Mouse (Mus musculus): Measurements from ENCODE around the gene Casp1. TPM values are rescaled to one million over a fixed set of nuclear protein-coding genes. Genes with fewer than 3 reads are reported as not detected.

Casp1 gene
- polyA plus RNA-seq (2015; fragmentation: Nextera tagmentation; extraction: Ambion mirVana) = 0.72 and 0.75 TPM in 2 replicates

GRCm38 (mm10) chr9:5298329-5299131, at the start of gene Casp1:
Gene Casp1 (plus strand): TSS chr9:5298517.
- no peak within 1 kb of the TSS for H3K9ac ChIP-seq
- no peaks in the 10 kb centered on the region for H3K27me3 ChIP-seq
- no peak for ATAC-seq (ENCODE audit: low read depth)
- H3K4me3 ChIP-seq = no peak within 1 kb of the TSS
- no peak within 1 kb of the TSS for H3K27ac ChIP-seq (replicated peaks)
- 72% methylated on average over 11 of the region's 11 CpGs for WGBS
- H3K4me2 ChIP-seq = no peak within 1 kb of the TSS
- no peaks in the 10 kb centered on the region for H3K4me1 ChIP-seq (replicated peaks)
- H3K36me3 ChIP-seq = no peaks in the 10 kb centered on the region
- H3K9me3 ChIP-seq = no peaks in the 10 kb centered on the region

- Histone ChIP-seq H3K9ac (no peak overlapping the region), H3K27me3 (no peaks in the 10 kb centered on the region), H3K9me3 (no peaks in the 10 kb centered on the region), H3K36me3 (no peaks in the 10 kb centered on the region), H3K4me2 (no peak overlapping the region), H3K4me1 (replicated peaks) (no peaks in the 10 kb centered on the region), H3K27ac (replicated peaks) (no peak overlapping the region), H3K4me3 (no peak overlapping the region)
- 65% methylated on average over 2 of the region's 2 CpGs for WGBS
- no peak for ATAC-seq (ENCODE audit: low read depth)
Measured at GRCm38 (mm10) chr9:5263951-5264475, 34.3 kb upstream of the Casp1 start.

DNA sequence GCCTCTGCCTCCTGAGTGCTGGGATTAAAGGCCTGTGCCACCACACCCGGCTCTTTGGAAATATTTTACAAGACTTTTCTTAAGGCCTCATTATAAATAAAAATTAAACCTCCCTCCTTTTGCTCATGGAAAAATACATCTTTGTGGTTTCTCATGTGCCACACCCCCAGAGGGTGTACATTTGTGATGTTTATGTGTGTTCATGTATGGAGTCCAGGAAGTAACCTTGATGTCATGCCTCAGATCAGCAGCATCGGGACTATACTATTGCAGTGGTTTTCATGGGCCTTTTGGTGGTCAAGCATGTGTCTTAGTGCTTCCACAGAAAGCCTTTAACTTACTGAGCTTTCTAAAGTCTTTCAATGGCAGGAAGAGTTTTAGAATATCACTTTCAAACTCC, 28.0 kb upstream of the Casp1 start:
- Histone ChIP-seq H3K27me3 (no peaks in the 10 kb centered on the region), H3K4me1 (replicated peaks) (no peaks in the 10 kb centered on the region), H3K36me3 (no peaks in the 10 kb centered on the region), H3K4me3 (no peak overlapping the region), H3K27ac (replicated peaks) (no peak overlapping the region), H3K9ac (no peak overlapping the region), H3K9me3 (no peaks in the 10 kb centered on the region), H3K4me2 (no peak overlapping the region)
- 91% methylated on average over 2 of the region's 2 CpGs for WGBS
- ATAC-seq (ENCODE audit: low read depth) = no peak

GRCm38 (mm10) chr9:5270884-5271283, 27.4 kb upstream of the Casp1 start:
- ATAC-seq (ENCODE audit: low read depth) = no peak
- Histone ChIP-seq H3K4me3 (no peak overlapping the region), H3K27ac (replicated peaks) (no peak overlapping the region), H3K36me3 (no peaks in the 10 kb centered on the region), H3K4me1 (replicated peaks) (no peaks in the 10 kb centered on the region), H3K9ac (no peak overlapping the region), H3K4me2 (no peak overlapping the region), H3K9me3 (no peaks in the 10 kb centered on the region), H3K27me3 (no peaks in the 10 kb centered on the region)
- 57% methylated on average over 1 of the region's 1 CpGs for WGBS

DNA sequence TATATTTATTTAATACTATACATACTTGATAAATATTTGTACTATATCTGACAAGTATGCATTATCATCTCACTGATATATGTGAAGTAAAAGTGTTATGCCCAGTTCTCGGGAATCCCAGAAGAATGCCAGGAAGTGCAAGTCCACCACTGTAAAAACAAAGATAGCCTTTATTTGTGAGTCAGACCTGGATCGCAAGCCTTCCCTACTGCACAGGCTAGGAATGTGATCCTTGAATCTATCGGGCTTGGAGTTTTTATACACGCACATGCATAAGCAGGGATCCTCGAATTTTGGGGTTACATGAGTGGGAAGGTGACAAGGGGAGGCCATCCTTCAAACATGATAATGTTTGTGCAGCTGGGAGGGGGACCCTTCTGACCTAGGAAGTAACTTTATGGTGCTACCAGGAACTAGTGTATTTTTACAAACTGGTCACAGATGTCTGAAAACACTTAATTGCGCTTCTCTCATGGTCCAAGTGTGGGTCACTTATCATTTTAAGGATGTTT, 26.9 kb upstream of the Casp1 start:
- no peak for ATAC-seq (ENCODE audit: low read depth)
- H3K4me2 ChIP-seq = no peak overlapping the region
- no peaks in the 10 kb centered on the region for H3K27me3 ChIP-seq
- no peaks in the 10 kb centered on the region for H3K4me1 ChIP-seq (replicated peaks)
- no peak overlapping the region for H3K9ac ChIP-seq
- no peaks in the 10 kb centered on the region for H3K36me3 ChIP-seq
- H3K4me3 ChIP-seq = no peak overlapping the region
- H3K27ac ChIP-seq (replicated peaks) = no peak overlapping the region
- 77% methylated on average over 6 of the region's 6 CpGs for WGBS
- H3K9me3 ChIP-seq = no peaks in the 10 kb centered on the region

GRCm38 (mm10) chr9:5286071-5286470, 12.2 kb upstream of the Casp1 start:
- H3K36me3 ChIP-seq = no peaks in the 10 kb centered on the region
- no peak overlapping the region for H3K4me2 ChIP-seq
- no peaks in the 10 kb centered on the region for H3K4me1 ChIP-seq (replicated peaks)
- no peaks in the 10 kb centered on the region for H3K27me3 ChIP-seq
- no peak overlapping the region for H3K9ac ChIP-seq
- no peaks in the 10 kb centered on the region for H3K9me3 ChIP-seq
- WGBS = 58% methylated on average over 2 of the region's 2 CpGs
- no peak for ATAC-seq (ENCODE audit: low read depth)
- H3K27ac ChIP-seq (replicated peaks) = no peak overlapping the region
- H3K4me3 ChIP-seq = no peak overlapping the region

GRCm38 (mm10) chr9:5286597-5286996, 11.7 kb upstream of the Casp1 start:
- Histone ChIP-seq H3K4me3 (no peak overlapping the region), H3K27me3 (no peaks in the 10 kb centered on the region), H3K4me2 (no peak overlapping the region), H3K27ac (replicated peaks) (no peak overlapping the region), H3K9me3 (no peaks in the 10 kb centered on the region), H3K4me1 (replicated peaks) (no peaks in the 10 kb centered on the region), H3K36me3 (no peaks in the 10 kb centered on the region), H3K9ac (no peak overlapping the region)
- ATAC-seq (ENCODE audit: low read depth) = no peak

DNA sequence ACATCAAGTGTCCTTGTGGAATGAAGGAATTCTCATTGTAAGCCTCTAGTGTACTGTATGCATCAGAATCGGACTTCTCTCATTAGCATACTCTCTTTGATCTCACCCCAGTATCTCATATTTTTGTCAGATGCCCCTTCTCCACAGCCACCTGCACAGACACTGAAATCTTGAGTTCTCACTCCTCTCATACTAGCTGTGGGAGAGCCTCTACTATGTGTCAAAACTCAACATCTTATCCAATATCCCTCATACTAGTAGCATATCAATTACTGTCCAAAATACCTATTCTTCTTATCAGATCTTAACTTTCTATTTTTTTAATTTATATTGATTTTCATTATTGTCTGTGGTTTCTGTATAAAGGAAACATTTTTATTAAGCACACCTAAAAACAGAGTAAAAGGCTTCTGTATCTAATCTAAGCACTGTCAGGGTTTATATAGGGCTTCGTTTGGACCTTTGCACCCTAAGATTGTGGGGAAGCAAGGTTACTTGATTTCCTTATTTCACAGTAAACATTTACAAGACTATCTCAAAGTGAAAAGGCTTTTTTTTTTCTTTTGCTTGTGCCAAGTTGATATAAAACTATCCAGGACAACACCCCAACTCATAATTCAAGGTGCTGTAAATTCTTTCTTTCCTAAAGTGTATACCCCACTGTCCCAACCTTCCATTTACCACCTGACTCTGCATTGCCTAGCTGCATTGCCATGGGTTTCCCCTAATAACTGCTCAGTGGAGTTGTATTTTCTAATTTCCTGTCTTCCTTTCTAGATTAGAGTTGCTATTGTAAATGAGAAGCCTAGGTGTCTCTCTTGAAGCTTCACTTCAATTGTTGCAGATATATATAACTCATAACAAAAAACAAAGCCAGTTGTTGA, 1.7 kb upstream of the Casp1 start:
- Histone ChIP-seq H3K4me1 (replicated peaks) (no peaks in the 10 kb centered on the region), H3K4me2 (no peak overlapping the region), H3K27me3 (no peaks in the 10 kb centered on the region), H3K4me3 (no peak overlapping the region), H3K9me3 (no peaks in the 10 kb centered on the region), H3K36me3 (no peaks in the 10 kb centered on the region), H3K9ac (no peak overlapping the region), H3K27ac (replicated peaks) (no peak overlapping the region)
- ATAC-seq (ENCODE audit: low read depth) = no peak
- 90% methylated on average over 2 of the region's 2 CpGs for WGBS

- no peaks in the 10 kb centered on the region for H3K27me3 ChIP-seq
- ATAC-seq (ENCODE audit: low read depth) = no peak
Measured at GRCm38 (mm10) chr9:5299132-5299381, 740 bp downstream of the Casp1 start.

DNA sequence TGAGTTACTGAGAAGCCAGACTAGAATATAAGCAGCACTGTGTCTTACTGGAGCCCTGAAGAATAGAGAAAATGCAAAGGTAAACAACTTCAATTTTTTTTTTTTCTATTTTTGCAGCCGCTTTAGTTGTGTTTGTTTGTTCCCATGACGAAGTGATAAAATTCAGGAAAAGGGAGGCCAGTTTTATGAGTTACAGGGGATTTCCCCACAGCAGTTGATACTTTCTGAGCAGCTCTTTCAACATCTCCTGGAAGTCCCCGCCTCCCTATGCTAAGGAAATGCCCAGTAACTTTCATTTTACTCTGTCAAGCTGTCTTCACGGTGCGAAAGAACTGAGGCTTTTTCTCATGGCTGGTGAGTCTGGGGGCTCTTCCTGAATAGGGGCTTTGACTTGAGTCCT, 10.2 kb downstream of the Casp1 start, which contains the start of gene Casp4:
TSS of gene Casp4 (plus strand) at position 268 of the 400 bp plus-strand sequence.
- Histone ChIP-seq H3K9me3 (no peaks in the 10 kb centered on the region), H3K27me3 (no peaks in the 10 kb centered on the region), H3K27ac (replicated peaks) (no peak within 1 kb of the TSS), H3K36me3 (no peaks in the 10 kb centered on the region), H3K4me1 (replicated peaks) (no peaks in the 10 kb centered on the region), H3K9ac (no peak within 1 kb of the TSS), H3K4me2 (no peak within 1 kb of the TSS), H3K4me3 (no peak within 1 kb of the TSS)
- no peak for ATAC-seq (ENCODE audit: low read depth)
- 68% methylated on average over 5 of the region's 5 CpGs for WGBS

More at GRCm38 (mm10) chr9:5299132-5299381, 740 bp downstream of the Casp1 start:
- H3K9ac ChIP-seq = no peak overlapping the region
- H3K36me3 ChIP-seq = no peaks in the 10 kb centered on the region
- no peaks in the 10 kb centered on the region for H3K9me3 ChIP-seq
- no peaks in the 10 kb centered on the region for H3K4me1 ChIP-seq (replicated peaks)
- no peak overlapping the region for H3K4me3 ChIP-seq
- WGBS = 73% methylated on average over 2 of the region's 2 CpGs
- no peak overlapping the region for H3K27ac ChIP-seq (replicated peaks)
- H3K4me2 ChIP-seq = no peak overlapping the region

GRCm38 (mm10) chr9:5310112-5310511, 11.8 kb downstream of the Casp1 start:
- H3K36me3 ChIP-seq = no peaks in the 10 kb centered on the region

DNA sequence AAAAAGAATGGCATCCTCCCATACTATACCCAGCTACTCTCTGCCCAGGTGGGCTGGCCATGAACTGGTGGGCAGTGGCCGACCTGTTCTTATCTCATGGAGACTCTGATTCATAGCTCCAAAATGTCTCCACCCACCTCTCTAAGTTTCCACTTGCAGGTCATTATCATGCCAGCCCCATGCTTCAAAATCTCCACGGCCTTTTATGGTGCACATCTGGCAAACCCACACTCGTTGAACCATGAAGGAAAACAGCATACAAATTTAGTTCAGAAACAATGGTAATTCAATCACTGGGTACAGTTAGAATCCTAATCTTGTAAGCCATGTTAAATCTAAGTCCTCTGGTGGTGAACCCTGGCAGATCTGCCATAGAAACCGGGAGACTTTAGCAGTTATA, 13.1 kb downstream of the Casp1 start:
- 73% methylated on average over 4 of the region's 4 CpGs for WGBS
- H3K9ac ChIP-seq = no peak overlapping the region
- no peak overlapping the region for H3K4me2 ChIP-seq
- H3K27ac ChIP-seq (replicated peaks) = no peak overlapping the region
- no peaks in the 10 kb centered on the region for H3K9me3 ChIP-seq
- H3K36me3 ChIP-seq = no peaks in the 10 kb centered on the region
- H3K27me3 ChIP-seq = no peaks in the 10 kb centered on the region
- H3K4me3 ChIP-seq = no peak overlapping the region
- ATAC-seq (ENCODE audit: low read depth) = no peak
- no peaks in the 10 kb centered on the region for H3K4me1 ChIP-seq (replicated peaks)

More at GRCm38 (mm10) chr9:5310112-5310511, 11.8 kb downstream of the Casp1 start:
- H3K4me1 ChIP-seq (replicated peaks) = no peaks in the 10 kb centered on the region
- H3K4me2 ChIP-seq = no peak overlapping the region
- no peaks in the 10 kb centered on the region for H3K27me3 ChIP-seq
- H3K4me3 ChIP-seq = no peak overlapping the region
- no peak overlapping the region for H3K9ac ChIP-seq
- no peaks in the 10 kb centered on the region for H3K9me3 ChIP-seq
- H3K27ac ChIP-seq (replicated peaks) = no peak overlapping the region
- no peak for ATAC-seq (ENCODE audit: low read depth)
